Mouse (Mus musculus): ENCODE results near the gene H2-D1.
A peak's percentile ranks its signal among the peaks of the same experiment; 100 is the strongest.
"Not testable (repeated sequence)": the region's sequence is repeated elsewhere in the genome, so short reads cannot be mapped to it uniquely, and the experiment has no call there.

Gene H2-D1

GRCm38 (mm10) chr17:35257378-35257777, 5.2 kb upstream of the H2-D1 start:
- DNase-seq (ENCODE audit: low spot score in 2 of 2), result no peak

GRCm38 (mm10) chr17:35257824-35258491, 4.6 kb upstream of the H2-D1 start:
- DNase-seq (ENCODE audit: low spot score in 2 of 2), result peak; percentile 90 to 92

- DNase-seq (ENCODE audit: low spot score in 2 of 2), result peak in 1 of 2 experiments; percentile 34
These were observed 3.7 kb upstream of the H2-D1 start for GRCm38 (mm10) chr17:35258492-35259478.

- no peak for DNase-seq (ENCODE audit: low spot score in 2 of 2)
These were observed 2.9 kb upstream of the H2-D1 start for GRCm38 (mm10) chr17:35259621-35260020.

GRCm38 (mm10) chr17:35261651-35262050, 879 bp upstream of the H2-D1 start:
- DNase-seq (ENCODE audit: low spot score in 2 of 2), result no peak

GRCm38 (mm10) chr17:35263523-35263883, 973 bp downstream of the H2-D1 start:
- DNase-seq (ENCODE audit: low spot score in 2 of 2), result no peak

GRCm38 (mm10) chr17:35267399-35268086, 5.0 kb downstream of the H2-D1 start:
- no peak for DNase-seq (ENCODE audit: low spot score in 2 of 2)

- DNase-seq (ENCODE audit: low spot score in 2 of 2), result no peak
These were observed 7.3 kb downstream of the H2-D1 start for GRCm38 (mm10) chr17:35269653-35270347.

GRCm38 (mm10) chr17:35272249-35272648, 9.7 kb downstream of the H2-D1 start:
- DNase-seq (ENCODE audit: low spot score in 2 of 2), result no peak

GRCm38 (mm10) chr17:35274770-35275169, 12.2 kb downstream of the H2-D1 start:
- peak; percentile 76 to 90 for DNase-seq (ENCODE audit: low spot score in 2 of 2)

- DNase-seq (ENCODE audit: low spot score in 2 of 2), result no peak
These were observed 13.9 kb downstream of the H2-D1 start for GRCm38 (mm10) chr17:35276304-35276864.

GRCm38 (mm10) chr17:35278049-35278448, 15.5 kb downstream of the H2-D1 start:
- no peak for DNase-seq (ENCODE audit: low spot score in 2 of 2)

GRCm38 (mm10) chr17:35278957-35279688, 16.6 kb downstream of the H2-D1 start:
- DNase-seq (ENCODE audit: low spot score in 2 of 2), result no peak

GRCm38 (mm10) chr17:35280276-35280675, 17.7 kb downstream of the H2-D1 start:
- DNase-seq (ENCODE audit: low spot score in 2 of 2), result no peak

GRCm38 (mm10) chr17:35285431-35285830, 22.9 kb downstream of the H2-D1 start:
- no peak for DNase-seq (ENCODE audit: low spot score in 2 of 2)

- peak in 1 of 2 experiments; percentile 69 for DNase-seq (ENCODE audit: low spot score in 2 of 2)
These were observed 33.3 kb downstream of the H2-D1 start for GRCm38 (mm10) chr17:35295796-35296195.

GRCm38 (mm10) chr17:35300261-35300945, 37.9 kb downstream of the H2-D1 start:
- DNase-seq (ENCODE audit: low spot score in 2 of 2), result not testable (repeated sequence)

- peak; percentile 80 to 99 for DNase-seq (ENCODE audit: low spot score in 2 of 2)
These were observed 39.2 kb downstream of the H2-D1 start for GRCm38 (mm10) chr17:35301645-35302258.

- DNase-seq (ENCODE audit: low spot score in 2 of 2), result no peak
These were observed 40.7 kb downstream of the H2-D1 start for GRCm38 (mm10) chr17:35303271-35303670.

Data from urinary bladder, adult 18-20 months (tissue).